Mouse (Mus musculus): ENCODE data around the gene Ykt6. TPM values are rescaled to one million over a fixed set of nuclear protein-coding genes. Genes with fewer than 3 reads are reported as not detected.

Gene Ykt6
- total and polyA plus RNA-seq, 3 experiments: 79.8 to 117 (median 95.8) TPM

- TF ChIP-seq CTCF (conservative IDR thresholded peaks at IDR 0.05 in 1 of 2, IDR thresholded peaks at IDR 0.05 in 1 of 2; ENCODE audit: low read depth in 2 of 2, low read length in 2 of 2): peak; percentile 69 to 88; a peak in 3 of 4 replicates
- no peak for TF ChIP-seq BHLHE40 (IDR thresholded peaks at IDR 0.05; ENCODE audit: low read depth, low read length)
- no peak for TF ChIP-seq POLR2AphosphoS2 (IDR thresholded peaks at IDR 0.05; ENCODE audit: low read depth, low read length)
- no peak for TF ChIP-seq MAX (IDR thresholded peaks at IDR 0.05; ENCODE audit: low read length)
- no peak for TF ChIP-seq JUN (IDR thresholded peaks at IDR 0.05; ENCODE audit: insufficient read depth, low read depth, low read length)
- no peak; the same call in 1 of the 2 replicates for TF ChIP-seq JUND (conservative IDR thresholded peaks at IDR 0.05; ENCODE audit: low read depth, low read length)
- TF ChIP-seq GABPA (IDR thresholded peaks at IDR 0.05; ENCODE audit: insufficient replicate concordance, low read depth, low read length): no peak
- TF ChIP-seq IRF4 (IDR thresholded peaks at IDR 0.05; ENCODE audit: low read depth, low read length): no peak
- TF ChIP-seq PAX5 (IDR thresholded peaks at IDR 0.05; ENCODE audit: low read length): no peak
- TF ChIP-seq ZKSCAN1 (IDR thresholded peaks at IDR 0.05; ENCODE audit: borderline replicate concordance, low read depth, low read length): no peak
- no peak for TF ChIP-seq NELFE (IDR thresholded peaks at IDR 0.05; ENCODE audit: low read depth, low read length)
- no peak for TF ChIP-seq TCF12 (IDR thresholded peaks at IDR 0.05; ENCODE audit: low read depth, low read length)
- no peak for TF ChIP-seq RCOR1 (conservative IDR thresholded peaks at IDR 0.05; ENCODE audit: low read depth, low read length)
- no peak for TF ChIP-seq EP300 (IDR thresholded peaks at IDR 0.05; ENCODE audit: low read length)
- TF ChIP-seq POLR2A (IDR thresholded peaks at IDR 0.05; ENCODE audit: low read depth, low read length): no peak
- no peak for TF ChIP-seq NRF1 (IDR thresholded peaks at IDR 0.05; ENCODE audit: low read depth, low read length)
- TF ChIP-seq RAD21 (IDR thresholded peaks at IDR 0.05; ENCODE audit: low read depth, low read length): peak; percentile 88
- TF ChIP-seq CHD2 (IDR thresholded peaks at IDR 0.05; ENCODE audit: low read length): no peak
- no peak for TF ChIP-seq UBTF (IDR thresholded peaks at IDR 0.05; ENCODE audit: low read depth, low read length)
- no peak for TF ChIP-seq MXI1 (IDR thresholded peaks at IDR 0.05; ENCODE audit: low read depth, low read length)
Observed at GRCm38 (mm10) chr11:5953130-5953765, 2.2 kb upstream of the Ykt6 start (continued).

- Histone ChIP-seq H3K4me2 (ENCODE audit: insufficient read depth, low read depth, poor library complexity, severe bottlenecking) (no peak overlapping the region), H3K9ac (ENCODE audit: insufficient read depth, low read depth) (peak overlapping the region; percentile 87; the same call in 1 of the 2 replicates), H3K36me3 (replicated peaks in 1 of 2; ENCODE audit: control insufficient read depth in 1 of 2, insufficient read depth in 1 of 2, low read length in 1 of 2) (peaks cover 12 to 21% of the 10 kb centered on the region in 2 experiments), H3K4me3 (replicated peaks in 1 of 3; ENCODE audit: low read depth in 2 of 3, low read length in 2 of 3, poor library complexity in 1 of 3) (no peak overlapping the region), H3K27ac (ENCODE audit: insufficient read depth, low read depth) (no peak overlapping the region), H3K27me3 (replicated peaks) (no peaks in the 10 kb centered on the region), H3K79me2 (replicated peaks; ENCODE audit: control insufficient read depth, extremely low read depth, insufficient read depth, poor library complexity, severe bottlenecking) (peaks cover 34% of the 10 kb centered on the region), H3K4me1 (ENCODE audit: control insufficient read depth in 1 of 2, insufficient read depth in 2 of 2) (peaks cover 17 to 48% of the 10 kb centered on the region in 2 experiments), H3K9me3 (replicated peaks; ENCODE audit: low read length) (no peaks in the 10 kb centered on the region)
- TF ChIP-seq BHLHE40 (IDR thresholded peaks at IDR 0.05; ENCODE audit: low read depth, low read length) (no peak), POLR2AphosphoS2 (IDR thresholded peaks at IDR 0.05; ENCODE audit: low read depth, low read length) (no peak)
- in situ Hi-C loops (cut with MboI; ENCODE audit: low pct_ligation_motif_present, low pct_unique_long_range_greater_than_20kb, low sequenced_read_pairs): no loop called here
- dilution Hi-C loops (cut with MboI; ENCODE audit: extremely low pct_ligation_motif_present, extremely low pct_unique_long_range_greater_than_20kb, low sequenced_read_pairs): no loop called here
- DNase-seq (ENCODE audit: extremely low read depth): no peak
Observed at GRCm38 (mm10) chr11:5954435-5954834, 1.1 kb upstream of the Ykt6 start.
